Mouse (Mus musculus): ENCODE measurements at regions not wholly inside any gene's neighbourhood (a gene's known extent, or its start where the extent isn't known, plus 50 kb on each side); places are given as distances from the start of the nearest gene placed in this dataset.

- Histone ChIP-seq H3K27ac (ENCODE audit: insufficient read depth, low read length) (no peak overlapping the region), H3K4me1 (ENCODE audit: control insufficient read depth, insufficient read depth, low read length) (no peaks in the 10 kb centered on the region), H3K4me3 (ENCODE audit: insufficient read depth, low read length) (no peak overlapping the region)
- TF ChIP-seq CTCF (IDR thresholded peaks at IDR 0.05; ENCODE audit: borderline replicate concordance, insufficient read depth, low read length) (no peak), POLR2A (IDR thresholded peaks at IDR 0.05; ENCODE audit: low read depth, low read length) (no peak)
These were observed 386.0 kb downstream of the Serpinb8 start for GRCm38 (mm10) chr1:107975626-107976335.

- Histone ChIP-seq H3K4me1 (ENCODE audit: control insufficient read depth, insufficient read depth, low read length) (no peaks in the 10 kb centered on the region), H3K27ac (ENCODE audit: insufficient read depth, low read length) (no peak overlapping the region), H3K4me3 (ENCODE audit: insufficient read depth, low read length) (no peak overlapping the region)
- TF ChIP-seq CTCF (IDR thresholded peaks at IDR 0.05; ENCODE audit: borderline replicate concordance, insufficient read depth, low read length) (no peak), POLR2A (IDR thresholded peaks at IDR 0.05; ENCODE audit: low read depth, low read length) (no peak)
These were observed 387.9 kb downstream of the Serpinb8 start for GRCm38 (mm10) chr1:107977686-107978085.

- Histone ChIP-seq H3K27ac (ENCODE audit: insufficient read depth, low read length) (no peak overlapping the region), H3K4me1 (ENCODE audit: control insufficient read depth, insufficient read depth, low read length) (no peaks in the 10 kb centered on the region), H3K4me3 (ENCODE audit: insufficient read depth, low read length) (no peak overlapping the region)
- TF ChIP-seq POLR2A (IDR thresholded peaks at IDR 0.05; ENCODE audit: low read depth, low read length) = no peak
- TF ChIP-seq CTCF (IDR thresholded peaks at IDR 0.05; ENCODE audit: borderline replicate concordance, insufficient read depth, low read length) = no peak
These were observed 388.6 kb downstream of the Serpinb8 start for GRCm38 (mm10) chr1:107978411-107978810.

- Histone ChIP-seq H3K4me1 (ENCODE audit: control insufficient read depth, insufficient read depth, low read length) (no peaks in the 10 kb centered on the region), H3K27ac (ENCODE audit: insufficient read depth, low read length) (no peak overlapping the region), H3K4me3 (ENCODE audit: insufficient read depth, low read length) (no peak overlapping the region)
- TF ChIP-seq POLR2A (IDR thresholded peaks at IDR 0.05; ENCODE audit: low read depth, low read length) = no peak
- no peak for TF ChIP-seq CTCF (IDR thresholded peaks at IDR 0.05; ENCODE audit: borderline replicate concordance, insufficient read depth, low read length)
These were observed 395.8 kb downstream of the Serpinb8 start for GRCm38 (mm10) chr1:107985646-107986045.

GRCm38 (mm10) chr1:107988076-107988475, 398.3 kb downstream of the Serpinb8 start:
- no peak for TF ChIP-seq POLR2A (IDR thresholded peaks at IDR 0.05; ENCODE audit: low read depth, low read length)
- TF ChIP-seq CTCF (IDR thresholded peaks at IDR 0.05; ENCODE audit: borderline replicate concordance, insufficient read depth, low read length) = no peak
- H3K4me3 ChIP-seq (ENCODE audit: insufficient read depth, low read length) = no peak overlapping the region
- no peaks in the 10 kb centered on the region for H3K4me1 ChIP-seq (ENCODE audit: control insufficient read depth, insufficient read depth, low read length)
- H3K27ac ChIP-seq (ENCODE audit: insufficient read depth, low read length) = no peak overlapping the region

GRCm38 (mm10) chr1:107993013-107993412, 403.2 kb downstream of the Serpinb8 start:
- Histone ChIP-seq H3K4me3 (ENCODE audit: insufficient read depth, low read length) (no peak overlapping the region), H3K27ac (ENCODE audit: insufficient read depth, low read length) (no peak overlapping the region), H3K4me1 (ENCODE audit: control insufficient read depth, insufficient read depth, low read length) (no peaks in the 10 kb centered on the region)
- TF ChIP-seq POLR2A (IDR thresholded peaks at IDR 0.05; ENCODE audit: low read depth, low read length) (no peak), CTCF (IDR thresholded peaks at IDR 0.05; ENCODE audit: borderline replicate concordance, insufficient read depth, low read length) (no peak)

- Histone ChIP-seq H3K4me3 (ENCODE audit: insufficient read depth, low read length) (no peak overlapping the region), H3K4me1 (ENCODE audit: control insufficient read depth, insufficient read depth, low read length) (no peaks in the 10 kb centered on the region), H3K27ac (ENCODE audit: insufficient read depth, low read length) (no peak overlapping the region)
- TF ChIP-seq POLR2A (IDR thresholded peaks at IDR 0.05; ENCODE audit: low read depth, low read length) (no peak), CTCF (IDR thresholded peaks at IDR 0.05; ENCODE audit: borderline replicate concordance, insufficient read depth, low read length) (no peak)
These were observed 434.0 kb downstream of the Serpinb8 start for GRCm38 (mm10) chr1:108023721-108024353.

- TF ChIP-seq CTCF (IDR thresholded peaks at IDR 0.05; ENCODE audit: borderline replicate concordance, insufficient read depth, low read length) = no peak
- TF ChIP-seq POLR2A (IDR thresholded peaks at IDR 0.05; ENCODE audit: low read depth, low read length) = no peak
- H3K27ac ChIP-seq (ENCODE audit: insufficient read depth, low read length) = no peak overlapping the region
- no peaks in the 10 kb centered on the region for H3K4me1 ChIP-seq (ENCODE audit: control insufficient read depth, insufficient read depth, low read length)
- H3K4me3 ChIP-seq (ENCODE audit: insufficient read depth, low read length) = no peak overlapping the region
These were observed 434.9 kb downstream of the Serpinb8 start for GRCm38 (mm10) chr1:108024705-108025104.

GRCm38 (mm10) chr1:108026461-108026860, 436.7 kb downstream of the Serpinb8 start:
- TF ChIP-seq CTCF (IDR thresholded peaks at IDR 0.05; ENCODE audit: borderline replicate concordance, insufficient read depth, low read length) = no peak
- no peak for TF ChIP-seq POLR2A (IDR thresholded peaks at IDR 0.05; ENCODE audit: low read depth, low read length)
- Histone ChIP-seq H3K4me3 (ENCODE audit: insufficient read depth, low read length) (no peak overlapping the region), H3K27ac (ENCODE audit: insufficient read depth, low read length) (no peak overlapping the region), H3K4me1 (ENCODE audit: control insufficient read depth, insufficient read depth, low read length) (no peaks in the 10 kb centered on the region)

- Histone ChIP-seq H3K4me1 (ENCODE audit: control insufficient read depth, insufficient read depth, low read length) (no peaks in the 10 kb centered on the region), H3K27ac (ENCODE audit: insufficient read depth, low read length) (no peak overlapping the region), H3K4me3 (ENCODE audit: insufficient read depth, low read length) (no peak overlapping the region)
- TF ChIP-seq POLR2A (IDR thresholded peaks at IDR 0.05; ENCODE audit: low read depth, low read length) (no peak), CTCF (IDR thresholded peaks at IDR 0.05; ENCODE audit: borderline replicate concordance, insufficient read depth, low read length) (no peak)
These were observed 456.4 kb downstream of the Serpinb8 start for GRCm38 (mm10) chr1:108046194-108046593.
